Mouse (Mus musculus): Measurements from ENCODE around the gene Gramd1c. TPM values are rescaled to one million over a fixed set of nuclear protein-coding genes. Genes with fewer than 3 reads are reported as not detected.

Gene Gramd1c
- polyA plus RNA-seq, 1 experiment from 2014 or later: 3.4 TPM

- Histone ChIP-seq H3K4me2 (replicated peaks) (no peak overlapping the region), H3K27me3 (replicated peaks) (no peaks in the 10 kb centered on the region), H3K4me1 (no peaks in the 10 kb centered on the region), H3K27ac (no peak overlapping the region), H3K36me3 (no peaks in the 10 kb centered on the region), H3K9ac (no peak overlapping the region), H3K9me3 (no peaks in the 10 kb centered on the region), H3K4me3 (no peak overlapping the region)
- 91% methylated on average over 11 of the region's 11 CpGs for WGBS
- ATAC-seq (ENCODE audit: low FRiP score, low read depth): no peak
These were observed 90.0 kb downstream of the Gramd1c start for GRCm38 (mm10) chr16:43973147-43973546.

GRCm38 (mm10) chr16:43972391-43972790, 90.8 kb downstream of the Gramd1c start:
- Histone ChIP-seq H3K27me3 (replicated peaks) (no peaks in the 10 kb centered on the region), H3K9me3 (no peaks in the 10 kb centered on the region), H3K36me3 (no peaks in the 10 kb centered on the region), H3K4me3 (no peak overlapping the region), H3K4me1 (no peaks in the 10 kb centered on the region), H3K27ac (no peak overlapping the region), H3K4me2 (replicated peaks) (no peak overlapping the region), H3K9ac (no peak overlapping the region)
- ATAC-seq (ENCODE audit: low FRiP score, low read depth): no peak
- 99% methylated on average over 2 of the region's 2 CpGs for WGBS

GRCm38 (mm10) chr16:43971741-43972140, 91.4 kb downstream of the Gramd1c start:
- no peak overlapping the region for H3K4me3 ChIP-seq
- H3K4me1 ChIP-seq: no peaks in the 10 kb centered on the region
- no peak for ATAC-seq (ENCODE audit: low FRiP score, low read depth)
- no peak overlapping the region for H3K9ac ChIP-seq
- H3K9me3 ChIP-seq: no peaks in the 10 kb centered on the region
- WGBS: 97% methylated on average over 9 of the region's 9 CpGs
- no peaks in the 10 kb centered on the region for H3K27me3 ChIP-seq (replicated peaks)
- H3K4me2 ChIP-seq (replicated peaks): no peak overlapping the region
- H3K27ac ChIP-seq: no peak overlapping the region
- H3K36me3 ChIP-seq: no peaks in the 10 kb centered on the region

GRCm38 (mm10) chr16:43971189-43971588, 92.0 kb downstream of the Gramd1c start:
- no peak for ATAC-seq (ENCODE audit: low FRiP score, low read depth)
- no peaks in the 10 kb centered on the region for H3K4me1 ChIP-seq
- H3K9me3 ChIP-seq: no peaks in the 10 kb centered on the region
- H3K4me2 ChIP-seq (replicated peaks): no peak overlapping the region
- H3K9ac ChIP-seq: no peak overlapping the region
- no peaks in the 10 kb centered on the region for H3K27me3 ChIP-seq (replicated peaks)
- H3K36me3 ChIP-seq: no peaks in the 10 kb centered on the region
- 96% methylated on average over 11 of the region's 11 CpGs for WGBS
- H3K4me3 ChIP-seq: no peak overlapping the region
- H3K27ac ChIP-seq: no peak overlapping the region

GRCm38 (mm10) chr16:43970426-43970825, 92.7 kb downstream of the Gramd1c start:
- no peak overlapping the region for H3K4me3 ChIP-seq
- no peak overlapping the region for H3K4me2 ChIP-seq (replicated peaks)
- H3K9me3 ChIP-seq: no peaks in the 10 kb centered on the region
- no peaks in the 10 kb centered on the region for H3K36me3 ChIP-seq
- 92% methylated on average over 3 of the region's 3 CpGs for whole genome bisulfite sequencing
- H3K27me3 ChIP-seq (replicated peaks): no peaks in the 10 kb centered on the region
- H3K9ac ChIP-seq: no peak overlapping the region
- no peak for ATAC-seq (ENCODE audit: low FRiP score, low read depth)
- H3K4me1 ChIP-seq: no peaks in the 10 kb centered on the region
- H3K27ac ChIP-seq: no peak overlapping the region

GRCm38 (mm10) chr16:43965781-43966389, 97.3 kb downstream of the Gramd1c start:
- Histone ChIP-seq H3K27me3 (replicated peaks) (no peaks in the 10 kb centered on the region), H3K27ac (no peak overlapping the region), H3K9me3 (no peaks in the 10 kb centered on the region), H3K4me3 (no peak overlapping the region), H3K4me1 (no peaks in the 10 kb centered on the region), H3K4me2 (replicated peaks) (no peak overlapping the region), H3K9ac (no peak overlapping the region), H3K36me3 (no peaks in the 10 kb centered on the region)
- peak; percentile 69 for ATAC-seq (ENCODE audit: low FRiP score, low read depth)
- WGBS: 70% methylated on average over 13 of the region's 13 CpGs

- H3K4me2 ChIP-seq (replicated peaks): no peak overlapping the region
- ATAC-seq (ENCODE audit: low FRiP score, low read depth): no peak
- WGBS: 83% methylated on average over 3 of the region's 3 CpGs
These were observed 99.4 kb downstream of the Gramd1c start for GRCm38 (mm10) chr16:43963780-43964179.

GRCm38 (mm10) chr16:43963291-43963690, 99.9 kb downstream of the Gramd1c start:
- no peaks in the 10 kb centered on the region for H3K4me1 ChIP-seq
- no peak overlapping the region for H3K27ac ChIP-seq
- WGBS: 91% methylated on average over 9 of the region's 9 CpGs
- no peak for ATAC-seq (ENCODE audit: low FRiP score, low read depth)
- no peak overlapping the region for H3K4me2 ChIP-seq (replicated peaks)
- no peaks in the 10 kb centered on the region for H3K27me3 ChIP-seq (replicated peaks)
- no peak overlapping the region for H3K4me3 ChIP-seq
- H3K36me3 ChIP-seq: 0 out of 2 replicates have a peak, but pooled peaks cover 3% of the 10 kb centered on the region
- no peaks in the 10 kb centered on the region for H3K9me3 ChIP-seq
- H3K9ac ChIP-seq: no peak overlapping the region

More at GRCm38 (mm10) chr16:43963780-43964179, 99.4 kb downstream of the Gramd1c start:
- Histone ChIP-seq H3K4me1 (no peaks in the 10 kb centered on the region), H3K27me3 (replicated peaks) (no peaks in the 10 kb centered on the region), H3K9me3 (no peaks in the 10 kb centered on the region), H3K9ac (no peak overlapping the region), H3K27ac (no peak overlapping the region), H3K36me3 (0 out of 2 replicates have a peak, but pooled peaks cover 3% of the 10 kb centered on the region), H3K4me3 (no peak overlapping the region)

- 89% methylated on average over 4 of the region's 4 CpGs for WGBS
- no peak overlapping the region for H3K4me2 ChIP-seq (replicated peaks)
These were observed 105.1 kb downstream of the Gramd1c start for GRCm38 (mm10) chr16:43958038-43958437.

GRCm38 (mm10) chr16:43954913-43955312, 108.2 kb downstream of the Gramd1c start:
- 0 out of 2 replicates have a peak, but pooled peaks cover 3% of the 10 kb centered on the region for H3K36me3 ChIP-seq
- H3K9ac ChIP-seq: no peak overlapping the region
- H3K4me1 ChIP-seq: no peaks in the 10 kb centered on the region
- no peaks in the 10 kb centered on the region for H3K27me3 ChIP-seq (replicated peaks)
- ATAC-seq (ENCODE audit: low FRiP score, low read depth): no peak
- no peak overlapping the region for H3K4me3 ChIP-seq
- 88% methylated on average over 6 of the region's 6 CpGs for WGBS
- H3K4me2 ChIP-seq (replicated peaks): no peak overlapping the region
- no peak overlapping the region for H3K27ac ChIP-seq
- no peaks in the 10 kb centered on the region for H3K9me3 ChIP-seq

More at GRCm38 (mm10) chr16:43958038-43958437, 105.1 kb downstream of the Gramd1c start:
- Histone ChIP-seq H3K4me3 (no peak overlapping the region), H3K27ac (no peak overlapping the region), H3K27me3 (replicated peaks) (no peaks in the 10 kb centered on the region), H3K9ac (no peak overlapping the region), H3K36me3 (0 out of 2 replicates have a peak, but pooled peaks cover 3% of the 10 kb centered on the region), H3K9me3 (no peaks in the 10 kb centered on the region), H3K4me1 (no peaks in the 10 kb centered on the region)
- no peak for ATAC-seq (ENCODE audit: low FRiP score, low read depth)

GRCm38 (mm10) chr16:43951591-43951990, 111.6 kb downstream of the Gramd1c start:
- WGBS: 83% methylated on average over 4 of the region's 4 CpGs
- no peak overlapping the region for H3K4me3 ChIP-seq

GRCm38 (mm10) chr16:43945869-43946268, 117.3 kb downstream of the Gramd1c start:
- no peak for ATAC-seq (ENCODE audit: low FRiP score, low read depth)
- 79% methylated on average over 3 of the region's 3 CpGs for WGBS

More at GRCm38 (mm10) chr16:43951591-43951990, 111.6 kb downstream of the Gramd1c start:
- ATAC-seq (ENCODE audit: low FRiP score, low read depth): no peak
- Histone ChIP-seq H3K9me3 (no peaks in the 10 kb centered on the region), H3K4me2 (replicated peaks) (no peak overlapping the region), H3K36me3 (no peaks in the 10 kb centered on the region), H3K4me1 (no peaks in the 10 kb centered on the region), H3K9ac (no peak overlapping the region), H3K27ac (no peak overlapping the region), H3K27me3 (replicated peaks) (no peaks in the 10 kb centered on the region)

GRCm38 (mm10) chr16:43945351-43945750, 117.8 kb downstream of the Gramd1c start:
- 90% methylated on average over 3 of the region's 3 CpGs for WGBS
- Histone ChIP-seq H3K4me2 (replicated peaks) (no peak overlapping the region), H3K36me3 (no peaks in the 10 kb centered on the region)

More at GRCm38 (mm10) chr16:43945869-43946268, 117.3 kb downstream of the Gramd1c start:
- Histone ChIP-seq H3K4me3 (no peak overlapping the region), H3K9me3 (no peaks in the 10 kb centered on the region), H3K36me3 (no peaks in the 10 kb centered on the region), H3K27me3 (replicated peaks) (no peaks in the 10 kb centered on the region), H3K4me1 (no peaks in the 10 kb centered on the region), H3K9ac (no peak overlapping the region), H3K4me2 (replicated peaks) (no peak overlapping the region), H3K27ac (no peak overlapping the region)

More at GRCm38 (mm10) chr16:43945351-43945750, 117.8 kb downstream of the Gramd1c start:
- H3K9ac ChIP-seq: no peak overlapping the region
- no peak overlapping the region for H3K4me3 ChIP-seq
- no peaks in the 10 kb centered on the region for H3K27me3 ChIP-seq (replicated peaks)
- no peaks in the 10 kb centered on the region for H3K4me1 ChIP-seq
- no peak for ATAC-seq (ENCODE audit: low FRiP score, low read depth)
- H3K27ac ChIP-seq: no peak overlapping the region
- H3K9me3 ChIP-seq: no peaks in the 10 kb centered on the region

All from neural tube, embryonic 12.5 days (tissue).